Mouse (Mus musculus) intestine, embryonic 14.5 days (tissue): Measurements from ENCODE around the gene Wee2. TPM values are rescaled to one million over a fixed set of nuclear protein-coding genes. Genes with fewer than 3 reads are reported as not detected.
A peak's percentile ranks its signal among the peaks of the same experiment; 100 is the strongest.

Experiments
- ATAC-seq: fragments of 200-750 bp; cut with Nextera tagmentation; replicated peaks from 2 replicates; pipeline ENCODE4 v1.8.0; 2017; ENCODE audit warnings: low read depth, moderate number of reproducible peaks, moderate TSS enrichment, moderate library complexity; ENCODE audit not compliant: low FRiP score, low TSS enrichment
- DNase-seq: peaks from one replicate; pipeline ENCODE4 v3.0.0-alpha.2; 2018; ENCODE audit warnings: low spot score
- H3K27ac ChIP-seq: fragments of 300-500 bp; sonication (generic); 2 replicates; pipeline ENCODE4 v1.5.1; 2014; ENCODE audit warnings: low read depth, mild to moderate bottlenecking, control low read depth
- H3K27me3 ChIP-seq: fragments of 300-500 bp; sonication (generic); replicated peaks from 2 replicates; pipeline ENCODE4 v1.6.1; 2014; ENCODE audit warnings: low read length, control low read depth; ENCODE audit not compliant: control insufficient read depth, insufficient read depth
- H3K36me3 ChIP-seq: fragments of 300-500 bp; sonication (generic); 2 replicates; pipeline ENCODE4 v1.6.1; 2014; ENCODE audit warnings: low read length, control low read depth; ENCODE audit not compliant: control insufficient read depth, insufficient read depth
- H3K4me1 ChIP-seq: fragments of 300-500 bp; sonication (generic); replicated peaks from 2 replicates; pipeline ENCODE4 v1.6.1; 2014; ENCODE audit warnings: low read length, control low read depth, mixed read lengths; ENCODE audit not compliant: control insufficient read depth, insufficient read depth
- H3K4me2 ChIP-seq: fragments of 300-500 bp; sonication (generic); 2 replicates; pipeline ENCODE4 v1.6.1; 2014; ENCODE audit warnings: low read length
- H3K4me3 ChIP-seq: fragments of 300-500 bp; sonication (generic); 2 replicates; pipeline ENCODE4 v1.5.1; 2014; ENCODE audit warnings: low read depth, low read length, control low read depth, mixed read lengths
- H3K9ac ChIP-seq: fragments of 300-500 bp; sonication (generic); 2 replicates; pipeline ENCODE4 v1.6.1; 2014; ENCODE audit warnings: mild to moderate bottlenecking, low read length
- H3K9me3 ChIP-seq: fragments of 300-500 bp; sonication (generic); 2 replicates; pipeline ENCODE4 v1.6.1; 2016; ENCODE audit warnings: low read length, control low read depth; ENCODE audit not compliant: control insufficient read depth
- WGBS: fragments of 180-500 bp; shearing (Covaris S2); extraction: QIAGEN DNeasy Blood & Tissue Kit; methylation state at CpG from one replicate; pipeline ENCODE4 v1.1.7; 2014; 5-methylcytosine and 5-hydroxymethylcytosine counted together
- polyA plus RNA-seq: library from polyadenylated mRNA; unstranded; fragments of >200 nt; fragmentation: Nextera tagmentation; extraction: Ambion mirVana; gene quantifications from 2 replicates; pipeline ENCODE4 v1.2.1, GENCODE M21; 2014

The Wee2 gene
- polyA plus RNA-seq, 1 experiment from 2014 or later = not detected

GRCm38 (mm10) chr6:40441755-40442154 lies 2.9 kb downstream of the Wee2 start:
- ATAC-seq = no peak
- WGBS = 29% methylated on average over 3 of the region's 3 CpGs
- DNase-seq = no peak

GRCm38 (mm10) chr6:40443281-40443928 lies 4.5 kb downstream of the Wee2 start:
- no peaks in the 10 kb centered on the region for H3K9me3 ChIP-seq
- no peaks in the 10 kb centered on the region for H3K4me1 ChIP-seq
- H3K4me3 ChIP-seq = no peak overlapping the region
- no peak overlapping the region for H3K4me2 ChIP-seq
- no peak overlapping the region for H3K27ac ChIP-seq
- 37% methylated on average over 10 of the region's 10 CpGs for WGBS
- ATAC-seq = no peak
- H3K27me3 ChIP-seq = peaks cover 13% of the 10 kb centered on the region
- no peak overlapping the region for H3K9ac ChIP-seq
- H3K36me3 ChIP-seq = no peaks in the 10 kb centered on the region
- no peak for DNase-seq

More at GRCm38 (mm10) chr6:40441755-40442154, 2.9 kb downstream of the Wee2 start:
- H3K4me2 ChIP-seq = no peak overlapping the region
- no peaks in the 10 kb centered on the region for H3K4me1 ChIP-seq
- H3K27ac ChIP-seq = no peak overlapping the region
- H3K4me3 ChIP-seq = no peak overlapping the region
- peaks cover 17% of the 10 kb centered on the region for H3K27me3 ChIP-seq
- H3K9me3 ChIP-seq = no peaks in the 10 kb centered on the region
- no peaks in the 10 kb centered on the region for H3K36me3 ChIP-seq
- H3K9ac ChIP-seq = no peak overlapping the region

GRCm38 (mm10) chr6:40448626-40449025 lies 9.7 kb downstream of the Wee2 start:
- Histone ChIP-seq H3K36me3 (no peaks in the 10 kb centered on the region), H3K4me3 (no peak overlapping the region), H3K9ac (no peak overlapping the region), H3K27me3 (no peaks in the 10 kb centered on the region), H3K4me2 (no peak overlapping the region), H3K9me3 (no peaks in the 10 kb centered on the region), H3K4me1 (no peaks in the 10 kb centered on the region), H3K27ac (no peak overlapping the region)
- ATAC-seq (no peak), DNase-seq (no peak)

GRCm38 (mm10) chr6:40454436-40455041 lies 15.7 kb downstream of the Wee2 start:
- no peaks in the 10 kb centered on the region for H3K36me3 ChIP-seq
- no peaks in the 10 kb centered on the region for H3K9me3 ChIP-seq
- WGBS = 26% methylated on average over 7 of the region's 7 CpGs
- no peak overlapping the region for H3K27ac ChIP-seq
- DNase-seq = no peak
- H3K4me2 ChIP-seq = no peak overlapping the region
- H3K27me3 ChIP-seq = no peaks in the 10 kb centered on the region
- H3K4me1 ChIP-seq = no peaks in the 10 kb centered on the region
- no peak overlapping the region for H3K4me3 ChIP-seq
- H3K9ac ChIP-seq = no peak overlapping the region
- no peak for ATAC-seq

GRCm38 (mm10) chr6:40465710-40466109 lies 26.8 kb downstream of the Wee2 start:
- Histone ChIP-seq H3K27me3 (no peaks in the 10 kb centered on the region), H3K9me3 (no peaks in the 10 kb centered on the region), H3K27ac (no peak overlapping the region), H3K4me1 (no peaks in the 10 kb centered on the region), H3K4me3 (no peak overlapping the region), H3K36me3 (no peaks in the 10 kb centered on the region), H3K4me2 (no peak overlapping the region), H3K9ac (no peak overlapping the region)
- 51% methylated on average over 6 of the region's 6 CpGs for WGBS
- ATAC-seq (no peak), DNase-seq (no peak)

- peaks cover 29% of the 10 kb centered on the region for H3K36me3 ChIP-seq
- peaks cover 5% of the 10 kb centered on the region for H3K4me1 ChIP-seq
- H3K9me3 ChIP-seq = 0 out of 2 replicates have a peak, but pooled peaks cover 2% of the 10 kb centered on the region
- ATAC-seq (peak; percentile 96), DNase-seq (peak; percentile 95)
- H3K9ac ChIP-seq = peak within 1 kb of the TSS; percentile 95
- peak within 1 kb of the TSS; percentile 84 for H3K4me2 ChIP-seq
- H3K27ac ChIP-seq = peak within 1 kb of the TSS; percentile 92
- under 1% methylated on average over 54 of the region's 54 CpGs for whole genome bisulfite sequencing
- H3K4me3 ChIP-seq = peak within 1 kb of the TSS; percentile 66
- no peaks in the 10 kb centered on the region for H3K27me3 ChIP-seq
Observed at GRCm38 (mm10) chr6:40470916-40471719, 32.2 kb downstream of the Wee2 start, which contains the start of gene Ssbp1. TSS of gene Ssbp1 (plus strand) at chr6:40471352.

GRCm38 (mm10) chr6:40471720-40472010 lies 32.8 kb downstream of the Wee2 start:
- no peak for DNase-seq
- ATAC-seq = peak; percentile 10; the same call in 1 of the 2 replicates
- Histone ChIP-seq H3K4me1 (peaks cover 5% of the 10 kb centered on the region), H3K9ac (peak overlapping the region; percentile 95), H3K4me3 (peak overlapping the region; percentile 66), H3K9me3 (0 out of 2 replicates have a peak, but pooled peaks cover 2% of the 10 kb centered on the region), H3K27me3 (no peaks in the 10 kb centered on the region), H3K36me3 (peaks cover 35% of the 10 kb centered on the region), H3K27ac (peak overlapping the region; percentile 92), H3K4me2 (peak overlapping the region; percentile 68)
- WGBS = under 1% methylated on average over 7 of the region's 7 CpGs

GRCm38 (mm10) chr6:40476132-40476531 lies 37.2 kb downstream of the Wee2 start:
- no peak for ATAC-seq
- no peak for DNase-seq
- Histone ChIP-seq H3K36me3 (peaks cover 59% of the 10 kb centered on the region), H3K9me3 (0 out of 2 replicates have a peak, but pooled peaks cover 2% of the 10 kb centered on the region), H3K4me1 (peaks cover 5% of the 10 kb centered on the region), H3K9ac (no peak overlapping the region), H3K4me3 (no peak overlapping the region), H3K4me2 (no peak overlapping the region), H3K27ac (no peak overlapping the region), H3K27me3 (no peaks in the 10 kb centered on the region)
- 83% methylated on average over 4 of the region's 4 CpGs for WGBS
